Mouse (Mus musculus) CD4-positive, CD25-positive, alpha-beta regulatory T cell, adult 2 months (primary cell): ENCODE data around the gene Pram1.
A peak's percentile ranks its signal among the peaks of the same experiment; 100 is the strongest.

Source experiments
- DNase-seq: peaks from one replicate; pipeline ENCODE4 v3.0.0-alpha.2; 2012; ENCODE audit warnings: low read depth, low spot score

Pram1 gene

GRCm38 (mm10) chr17:33669681-33670080 lies 31.8 kb downstream of the Pram1 start:
- DNase-seq: no peak

GRCm38 (mm10) chr17:33673837-33674236 lies 36.0 kb downstream of the Pram1 start:
- DNase-seq: no peak

- DNase-seq: peak; percentile 26
These were observed 37.6 kb downstream of the Pram1 start for GRCm38 (mm10) chr17:33675452-33675851.

GRCm38 (mm10) chr17:33676086-33676485 lies 38.2 kb downstream of the Pram1 start:
- no peak for DNase-seq

- peak; percentile 19 for DNase-seq
These were observed 40.9 kb downstream of the Pram1 start for GRCm38 (mm10) chr17:33678771-33679170.

- DNase-seq: no peak
These were observed 43.9 kb downstream of the Pram1 start for GRCm38 (mm10) chr17:33681767-33682166.

GRCm38 (mm10) chr17:33684671-33685231 lies 46.9 kb downstream of the Pram1 start:
- peak; percentile 87 for DNase-seq

GRCm38 (mm10) chr17:33685249-33685653 lies 47.4 kb downstream of the Pram1 start:
- peak; percentile 100 for DNase-seq

GRCm38 (mm10) chr17:33686760-33687159 lies 48.9 kb downstream of the Pram1 start, which contains the start of gene Hnrnpm:
Gene Hnrnpm (minus strand): TSS chr17:33686860.
- DNase-seq: no peak
